Mouse (Mus musculus): ENCODE data around the gene Olfr1414. TPM values are rescaled to one million over a fixed set of nuclear protein-coding genes. Genes with fewer than 3 reads are reported as not detected.
A peak's percentile ranks its signal among the peaks of the same experiment; 100 is the strongest.

The Olfr1414 gene
- polyA plus RNA-seq, 1 experiment from 2014 or later, result not detected

GRCm38 (mm10) chr1:92473165-92474041 lies 45.1 kb downstream of the Olfr1414 start, which contains the start of gene Ndufa10:
Ndufa10 (minus strand) TSS chr1:92473860.
- H3K27me3 ChIP-seq (replicated peaks), result no peaks in the 10 kb centered on the region
- H3K4me3 ChIP-seq, result peak within 1 kb of the TSS; percentile 98
- H3K36me3 ChIP-seq, result peaks cover 27% of the 10 kb centered on the region
- peak within 1 kb of the TSS; percentile 91 for H3K4me2 ChIP-seq
- H3K27ac ChIP-seq, result peak within 1 kb of the TSS; percentile 73
- H3K9ac ChIP-seq, result peak within 1 kb of the TSS; percentile 91
- 1% methylated on average over 67 of the region's 67 CpGs for WGBS (ENCODE audit: insufficient replicate concordance)
- peak; percentile 90 for ATAC-seq
- peaks cover 27% of the 10 kb centered on the region for H3K4me1 ChIP-seq
- H3K9me3 ChIP-seq (replicated peaks), result no peaks in the 10 kb centered on the region

GRCm38 (mm10) chr1:92468891-92469290 lies 49.6 kb downstream of the Olfr1414 start:
- 44% methylated on average over 4 of the region's 4 CpGs for WGBS (ENCODE audit: insufficient replicate concordance)
- Histone ChIP-seq H3K27ac (no peak overlapping the region), H3K36me3 (peaks cover 72% of the 10 kb centered on the region), H3K4me2 (no peak overlapping the region), H3K4me1 (peaks cover 21% of the 10 kb centered on the region), H3K9me3 (replicated peaks) (no peaks in the 10 kb centered on the region), H3K9ac (no peak overlapping the region), H3K27me3 (replicated peaks) (no peaks in the 10 kb centered on the region), H3K4me3 (no peak overlapping the region)
- no peak for ATAC-seq

GRCm38 (mm10) chr1:92458416-92458815 lies 60.0 kb downstream of the Olfr1414 start:
- 84% methylated on average over 6 of the region's 6 CpGs for WGBS (ENCODE audit: insufficient replicate concordance)
- Histone ChIP-seq H3K36me3 (peaks cover 94% of the 10 kb centered on the region), H3K4me1 (no peaks in the 10 kb centered on the region), H3K27me3 (replicated peaks) (no peaks in the 10 kb centered on the region), H3K4me2 (no peak overlapping the region), H3K27ac (no peak overlapping the region), H3K9ac (no peak overlapping the region), H3K9me3 (replicated peaks) (no peaks in the 10 kb centered on the region), H3K4me3 (no peak overlapping the region)
- no peak for ATAC-seq

GRCm38 (mm10) chr1:92457758-92458157 lies 60.7 kb downstream of the Olfr1414 start:
- Histone ChIP-seq H3K27ac (no peak overlapping the region), H3K4me3 (no peak overlapping the region), H3K9ac (no peak overlapping the region), H3K27me3 (replicated peaks) (no peaks in the 10 kb centered on the region), H3K4me1 (no peaks in the 10 kb centered on the region), H3K9me3 (replicated peaks) (no peaks in the 10 kb centered on the region), H3K36me3 (peaks cover 94% of the 10 kb centered on the region), H3K4me2 (no peak overlapping the region)
- ATAC-seq, result no peak

Small RNA genes within 50 kb of the gene (microRNA-seq; reads per million reads assigned to microRNA genes)
- gene Mir6900, result 3.9 reads per million, percentile 5 among the genes with 10 or more reads in this experiment

Other genes starting within 250 kb of the Olfr1414 start
- 169 and 179 TPM in 2 replicates for gene Ndufa10, start 44.8 kb downstream of the Olfr1414 start, polyA plus RNA-seq (2016; fragmentation: Nextera tagmentation; extraction: Ambion mirVana)
- not detected in 2 replicates for gene Olfr1416, start 33.5 kb downstream of the Olfr1414 start, polyA plus RNA-seq (2016; fragmentation: Nextera tagmentation; extraction: Ambion mirVana)
- not detected in 2 replicates for gene Olfr1415, start 22.6 kb downstream of the Olfr1414 start, polyA plus RNA-seq (2016; fragmentation: Nextera tagmentation; extraction: Ambion mirVana)
- not detected in 2 replicates for gene Olfr1413, start 52.7 kb upstream of the Olfr1414 start, polyA plus RNA-seq (2016; fragmentation: Nextera tagmentation; extraction: Ambion mirVana)
- not detected in 2 replicates for gene Olfr1412, start 67.1 kb upstream of the Olfr1414 start, polyA plus RNA-seq (2016; fragmentation: Nextera tagmentation; extraction: Ambion mirVana)
- gene Olfr1411, start 75.8 kb upstream of the Olfr1414 start, polyA plus RNA-seq (2016; fragmentation: Nextera tagmentation; extraction: Ambion mirVana), result not detected in 2 replicates
- gene Olfr1410, start 87.1 kb upstream of the Olfr1414 start, polyA plus RNA-seq (2016; fragmentation: Nextera tagmentation; extraction: Ambion mirVana), result not detected in 2 replicates
- gene Olfr12, start 99.1 kb upstream of the Olfr1414 start, polyA plus RNA-seq (2016; fragmentation: Nextera tagmentation; extraction: Ambion mirVana), result not detected in 2 replicates
- gene Cops9, start 123.3 kb upstream of the Olfr1414 start, polyA plus RNA-seq (2016; fragmentation: Nextera tagmentation; extraction: Ambion mirVana), result 216 and 232 TPM in 2 replicates
- 0.15 and 0.23 TPM in 2 replicates for gene Otos, start 130.2 kb upstream of the Olfr1414 start, polyA plus RNA-seq (2016; fragmentation: Nextera tagmentation; extraction: Ambion mirVana)